Mouse (Mus musculus): ENCODE measurements at regions not wholly inside any gene's neighbourhood (a gene's known extent, or its start where the extent isn't known, plus 50 kb on each side); places are given as distances from the start of the nearest gene placed in this dataset.

DNA sequence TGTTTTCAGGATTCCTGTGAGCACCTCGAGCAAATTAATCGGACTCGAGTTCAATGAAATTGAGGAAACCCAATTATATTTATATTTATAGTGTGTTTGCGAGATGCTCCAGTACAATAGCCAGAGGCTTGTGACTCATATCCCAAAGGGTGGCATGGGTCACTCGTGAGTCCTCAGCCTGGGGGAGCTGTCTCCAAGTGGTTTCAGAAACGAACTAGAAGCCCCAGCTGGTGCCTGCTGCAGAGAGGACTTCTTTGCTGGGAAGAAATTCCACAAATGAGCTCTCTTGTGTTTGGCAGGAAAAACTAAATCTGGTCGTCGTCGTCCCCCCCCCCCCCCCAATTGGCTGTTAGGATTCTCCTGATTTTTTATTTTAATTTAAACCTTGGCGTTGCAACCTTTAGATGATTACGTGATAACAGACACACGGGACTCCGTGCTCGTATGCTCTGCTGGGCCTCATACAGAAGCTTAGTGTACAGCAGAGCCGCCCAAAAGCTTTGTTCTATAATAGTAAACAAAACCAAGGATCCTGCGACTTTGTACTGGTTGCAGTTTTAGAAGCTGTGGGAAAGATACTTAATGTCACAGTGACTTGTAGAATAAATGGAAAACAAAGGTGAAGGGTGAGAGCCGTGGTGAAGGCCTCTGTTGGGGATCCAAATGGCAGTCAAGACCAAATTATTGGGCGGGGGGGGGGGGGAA, 220.8 kb upstream of the Amigo2 start (continued):
- TF ChIP-seq USF1 (IDR thresholded peaks at IDR 0.05; ENCODE audit: low read depth, low read length) (no peak), MYC (IDR thresholded peaks at IDR 0.05; ENCODE audit: low read depth, low read length) (no peak)

DNA sequence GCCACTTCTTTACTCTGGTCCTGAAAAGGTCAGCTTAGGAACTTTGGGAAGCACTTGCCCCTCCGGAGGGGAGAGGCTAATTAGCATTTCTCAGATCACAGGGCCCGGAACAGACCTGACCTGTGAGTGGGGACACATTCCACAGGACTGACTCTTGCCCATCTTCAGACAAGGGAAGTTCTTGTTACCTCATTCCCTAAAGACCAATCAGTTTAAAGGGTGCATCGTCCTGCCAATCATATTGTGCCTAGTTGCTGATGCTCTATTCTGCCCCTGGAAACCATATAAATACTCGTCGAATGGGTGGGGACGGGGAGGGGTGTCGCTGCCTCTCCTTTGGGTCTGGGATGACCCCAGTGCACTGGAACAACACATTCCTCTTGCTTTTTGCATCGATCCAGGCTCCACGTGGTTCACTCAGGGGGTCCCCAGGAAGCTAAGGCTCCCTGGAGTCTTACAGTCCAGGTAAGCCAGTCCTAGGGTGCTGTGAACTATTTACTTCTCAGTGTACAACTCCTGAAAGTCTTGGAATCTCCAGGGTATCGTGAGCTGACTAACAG, 219.9 kb upstream of the Amigo2 start:
- Histone ChIP-seq H3K27me3 (replicated peaks) (no peaks in the 10 kb centered on the region), H3K9ac (ENCODE audit: insufficient read depth, low read depth) (no peak overlapping the region), H3K4me3 (replicated peaks in 1 of 3; ENCODE audit: low read depth in 2 of 3, low read length in 2 of 3, poor library complexity in 1 of 3) (no peak overlapping the region), H3K4me1 (ENCODE audit: control insufficient read depth in 1 of 2, insufficient read depth in 2 of 2) (peaks cover 14 to 82% of the 10 kb centered on the region in 2 experiments), H3K9me3 (replicated peaks; ENCODE audit: low read length) (no peaks in the 10 kb centered on the region), H3K4me2 (ENCODE audit: insufficient read depth, low read depth, poor library complexity, severe bottlenecking) (no peak overlapping the region), H3K36me3 (replicated peaks in 1 of 2; ENCODE audit: control insufficient read depth in 1 of 2, insufficient read depth in 1 of 2, low read length in 1 of 2) (no peaks in the 10 kb centered on the region), H3K27ac (ENCODE audit: insufficient read depth, low read depth) (no peak overlapping the region), H3K79me2 (replicated peaks; ENCODE audit: control insufficient read depth, extremely low read depth, insufficient read depth, poor library complexity, severe bottlenecking) (no peaks in the 10 kb centered on the region)
- in situ Hi-C loops (cut with MboI; ENCODE audit: low pct_ligation_motif_present, low pct_unique_long_range_greater_than_20kb, low sequenced_read_pairs) = loop anchor here (10.0 to 25.0 kb wide), 2 partner anchors 212 to 370 kb away; partner anchors contain the start of gene Hdac7
- dilution Hi-C loops (cut with MboI; ENCODE audit: extremely low pct_ligation_motif_present, extremely low pct_unique_long_range_greater_than_20kb, low sequenced_read_pairs) = no loop called here
- no peak for DNase-seq (ENCODE audit: extremely low read depth)
- no peak for TF ChIP-seq MYC (IDR thresholded peaks at IDR 0.05; ENCODE audit: low read depth, low read length)
- TF ChIP-seq BHLHE40 (IDR thresholded peaks at IDR 0.05; ENCODE audit: low read depth, low read length) = no peak
- no peak for TF ChIP-seq ZKSCAN1 (IDR thresholded peaks at IDR 0.05; ENCODE audit: borderline replicate concordance, low read depth, low read length)
- TF ChIP-seq ZNF384 (IDR thresholded peaks at IDR 0.05; ENCODE audit: low read depth, low read length) = no peak
- TF ChIP-seq E2F4 (IDR thresholded peaks at IDR 0.05; ENCODE audit: insufficient replicate concordance, low read depth, low read length) = no peak
- TF ChIP-seq CHD1 (IDR thresholded peaks at IDR 0.05; ENCODE audit: low read depth, low read length) = no peak
- no peak for TF ChIP-seq ETS1 (conservative IDR thresholded peaks at IDR 0.05; ENCODE audit: low read depth, low read length)
- no peak for TF ChIP-seq POLR2A (IDR thresholded peaks at IDR 0.05; ENCODE audit: low read depth, low read length)
- no peak for TF ChIP-seq NELFE (IDR thresholded peaks at IDR 0.05; ENCODE audit: low read depth, low read length)
- TF ChIP-seq CHD2 (IDR thresholded peaks at IDR 0.05; ENCODE audit: low read length) = no peak
- no peak for TF ChIP-seq MAX (IDR thresholded peaks at IDR 0.05; ENCODE audit: low read length)
- TF ChIP-seq CTCF (conservative IDR thresholded peaks at IDR 0.05 in 1 of 2, IDR thresholded peaks at IDR 0.05 in 1 of 2; ENCODE audit: low read depth in 2 of 2, low read length in 2 of 2) = no peak
- no peak for TF ChIP-seq SMC3 (IDR thresholded peaks at IDR 0.05; ENCODE audit: low read depth, low read length)
- no peak for TF ChIP-seq MEF2A (IDR thresholded peaks at IDR 0.05; ENCODE audit: borderline replicate concordance, low read depth, low read length)

DNA sequence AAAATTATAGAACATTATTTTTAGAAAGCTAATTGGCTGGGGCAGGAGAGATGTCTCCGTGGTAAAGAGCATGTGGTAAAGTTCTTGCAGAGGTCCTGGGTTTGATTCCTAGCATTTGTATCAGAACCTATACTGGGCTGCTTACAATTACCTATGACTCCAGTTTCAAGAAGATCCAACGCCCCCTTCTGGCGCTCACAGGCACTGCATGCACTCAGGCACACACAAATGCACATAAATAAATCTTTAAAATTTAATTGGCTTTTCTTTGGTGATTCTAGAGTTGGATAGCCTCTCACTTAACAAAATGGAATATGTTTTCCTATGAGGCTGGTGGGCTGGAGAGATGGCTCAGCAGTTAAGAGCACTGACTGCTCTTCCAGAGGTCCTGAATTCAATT, 219.0 kb upstream of the Amigo2 start:
- Histone ChIP-seq H3K4me2 (ENCODE audit: insufficient read depth, low read depth, poor library complexity, severe bottlenecking) (no peak overlapping the region), H3K4me1 (ENCODE audit: control insufficient read depth in 1 of 2, insufficient read depth in 2 of 2) (peaks cover 14 to 80% of the 10 kb centered on the region in 2 experiments), H3K79me2 (replicated peaks; ENCODE audit: control insufficient read depth, extremely low read depth, insufficient read depth, poor library complexity, severe bottlenecking) (no peaks in the 10 kb centered on the region), H3K36me3 (replicated peaks in 1 of 2; ENCODE audit: control insufficient read depth in 1 of 2, insufficient read depth in 1 of 2, low read length in 1 of 2) (no peaks in the 10 kb centered on the region), H3K27ac (ENCODE audit: insufficient read depth, low read depth) (no peak overlapping the region), H3K27me3 (replicated peaks) (no peaks in the 10 kb centered on the region), H3K4me3 (replicated peaks in 1 of 3; ENCODE audit: low read depth in 2 of 3, low read length in 2 of 3, poor library complexity in 1 of 3) (no peak overlapping the region), H3K9ac (ENCODE audit: insufficient read depth, low read depth) (no peak overlapping the region), H3K9me3 (replicated peaks; ENCODE audit: low read length) (no peaks in the 10 kb centered on the region)
- TF ChIP-seq CTCF (conservative IDR thresholded peaks at IDR 0.05 in 1 of 2, IDR thresholded peaks at IDR 0.05 in 1 of 2; ENCODE audit: low read depth in 2 of 2, low read length in 2 of 2) (peak; percentile 48 to 65; a peak in 3 of 4 replicates), POLR2AphosphoS2 (IDR thresholded peaks at IDR 0.05; ENCODE audit: low read depth, low read length) (no peak), EP300 (IDR thresholded peaks at IDR 0.05; ENCODE audit: low read length) (no peak), ETS1 (conservative IDR thresholded peaks at IDR 0.05; ENCODE audit: low read depth, low read length) (no peak), UBTF (IDR thresholded peaks at IDR 0.05; ENCODE audit: low read depth, low read length) (no peak), MXI1 (IDR thresholded peaks at IDR 0.05; ENCODE audit: low read depth, low read length) (no peak), SMC3 (IDR thresholded peaks at IDR 0.05; ENCODE audit: low read depth, low read length) (peak; percentile 44), ZNF384 (IDR thresholded peaks at IDR 0.05; ENCODE audit: low read depth, low read length) (no peak), RAD21 (IDR thresholded peaks at IDR 0.05; ENCODE audit: low read depth, low read length) (peak; percentile 32), ZC3H11A (IDR thresholded peaks at IDR 0.05; ENCODE audit: low read depth, low read length) (no peak)
- in situ Hi-C loops (cut with MboI; ENCODE audit: low pct_ligation_motif_present, low pct_unique_long_range_greater_than_20kb, low sequenced_read_pairs) = loop anchor here (10.0 to 25.0 kb wide), 2 partner anchors 211 to 371 kb away; partner anchors contain the start of gene Hdac7
- no peak for DNase-seq (ENCODE audit: extremely low read depth)
- dilution Hi-C loops (cut with MboI; ENCODE audit: extremely low pct_ligation_motif_present, extremely low pct_unique_long_range_greater_than_20kb, low sequenced_read_pairs) = no loop called here
